Mouse (Mus musculus) embryonic facial prominence, embryonic 12.5 days (tissue): ENCODE measurements around the gene Tbc1d8. TPM values are rescaled to one million over a fixed set of nuclear protein-coding genes. Genes with fewer than 3 reads are reported as not detected.

ENCODE experiments used
- ATAC-seq: fragments of 200-750 bp; cut with Nextera tagmentation; 2 replicates; pipeline ENCODE4 v1.8.0; 2017; ENCODE audit not compliant: insufficient number of reproducible peaks, insufficient read depth, low FRiP score, low TSS enrichment
- H3K27ac ChIP-seq: fragments of 300-500 bp; sonication (generic); 2 replicates; pipeline ENCODE4 v1.5.1; 2016; ENCODE audit warnings: mild to moderate bottlenecking
- H3K27me3 ChIP-seq: fragments of 300-500 bp; sonication (generic); 2 replicates; pipeline ENCODE4 v1.6.1; 2016; ENCODE audit warnings: mild to moderate bottlenecking, moderate library complexity
- H3K36me3 ChIP-seq: fragments of 300-500 bp; sonication (generic); 2 replicates; pipeline ENCODE4 v1.6.1; 2016; ENCODE audit warnings: mild to moderate bottlenecking
- H3K4me1 ChIP-seq: fragments of 300-500 bp; sonication (generic); 2 replicates; pipeline ENCODE4 v1.6.1; 2016
- H3K4me2 ChIP-seq: fragments of 300-500 bp; sonication (generic); replicated peaks from 2 replicates; pipeline ENCODE4 v1.6.1; 2016; ENCODE audit warnings: mild to moderate bottlenecking, moderate library complexity
- H3K4me3 ChIP-seq: fragments of 300-500 bp; sonication (generic); 2 replicates; pipeline ENCODE4 v1.5.1; 2016; ENCODE audit warnings: mild to moderate bottlenecking
- H3K9ac ChIP-seq: fragments of 300-500 bp; sonication (generic); 2 replicates; pipeline ENCODE4 v1.6.1; 2016; ENCODE audit warnings: mild to moderate bottlenecking, moderate library complexity
- H3K9me3 ChIP-seq: fragments of 300-500 bp; sonication (generic); 2 replicates; pipeline ENCODE4 v1.6.1; 2016; ENCODE audit warnings: mild to moderate bottlenecking, moderate library complexity
- WGBS: fragments of 180-500 bp; shearing (Covaris S2); methylation state at CpG from one replicate; pipeline ENCODE4 v1.1.7; 2016; 5-methylcytosine and 5-hydroxymethylcytosine counted together
- polyA plus RNA-seq: library from polyadenylated mRNA; unstranded; fragments of >200 nt; fragmentation: Nextera tagmentation; extraction: Ambion mirVana; gene quantifications from 2 replicates; pipeline ENCODE4 v1.2.1, GENCODE M21; 2016

Tbc1d8 gene
- polyA plus RNA-seq, 1 experiment from 2014 or later: 9.4 TPM

- no peak overlapping the region for H3K4me3 ChIP-seq
- no peak overlapping the region for H3K4me2 ChIP-seq
- WGBS: 76% methylated on average over 6 of the region's 6 CpGs
- no peak for ATAC-seq
- H3K4me1 ChIP-seq: peaks cover 3% of the 10 kb centered on the region; the same call in 1 of the 2 replicates
- H3K9ac ChIP-seq: no peak overlapping the region
- no peak overlapping the region for H3K27ac ChIP-seq
- no peaks in the 10 kb centered on the region for H3K27me3 ChIP-seq
- H3K36me3 ChIP-seq: no peaks in the 10 kb centered on the region
- H3K9me3 ChIP-seq: no peaks in the 10 kb centered on the region
Observed at GRCm38 (mm10) chr1:39441686-39442085, 36.9 kb downstream of the Tbc1d8 start.

- no peak overlapping the region for H3K27ac ChIP-seq
- H3K27me3 ChIP-seq: no peaks in the 10 kb centered on the region
- no peak for ATAC-seq
- H3K4me3 ChIP-seq: no peak overlapping the region
- no peak overlapping the region for H3K9ac ChIP-seq
- H3K9me3 ChIP-seq: no peaks in the 10 kb centered on the region
- 80% methylated on average over 12 of the region's 12 CpGs for WGBS
- no peak overlapping the region for H3K4me2 ChIP-seq
- peaks cover 3% of the 10 kb centered on the region; the same call in 1 of the 2 replicates for H3K4me1 ChIP-seq
- H3K36me3 ChIP-seq: no peaks in the 10 kb centered on the region
Observed at GRCm38 (mm10) chr1:39439661-39440548, 38.6 kb downstream of the Tbc1d8 start.

GRCm38 (mm10) chr1:39438629-39439028 is 39.9 kb downstream of the Tbc1d8 start:
- no peak overlapping the region for H3K27ac ChIP-seq
- no peaks in the 10 kb centered on the region for H3K4me1 ChIP-seq
- no peak overlapping the region for H3K4me2 ChIP-seq
- H3K9me3 ChIP-seq: no peaks in the 10 kb centered on the region
- H3K36me3 ChIP-seq: no peaks in the 10 kb centered on the region
- ATAC-seq: no peak
- H3K27me3 ChIP-seq: no peaks in the 10 kb centered on the region
- H3K4me3 ChIP-seq: no peak overlapping the region
- no peak overlapping the region for H3K9ac ChIP-seq

GRCm38 (mm10) chr1:39434264-39434663 is 44.3 kb downstream of the Tbc1d8 start:
- H3K4me3 ChIP-seq: no peak overlapping the region
- no peak overlapping the region for H3K27ac ChIP-seq
- no peak for ATAC-seq
- no peaks in the 10 kb centered on the region for H3K4me1 ChIP-seq
- H3K36me3 ChIP-seq: no peaks in the 10 kb centered on the region
- WGBS: 76% methylated on average over 6 of the region's 6 CpGs
- H3K27me3 ChIP-seq: no peaks in the 10 kb centered on the region
- no peaks in the 10 kb centered on the region for H3K9me3 ChIP-seq
- H3K4me2 ChIP-seq: no peak overlapping the region
- no peak overlapping the region for H3K9ac ChIP-seq

GRCm38 (mm10) chr1:39430020-39430419 is 48.5 kb downstream of the Tbc1d8 start:
- Histone ChIP-seq H3K27ac (no peak overlapping the region), H3K27me3 (no peaks in the 10 kb centered on the region), H3K36me3 (no peaks in the 10 kb centered on the region), H3K9ac (no peak overlapping the region), H3K9me3 (no peaks in the 10 kb centered on the region), H3K4me2 (no peak overlapping the region), H3K4me1 (no peaks in the 10 kb centered on the region), H3K4me3 (no peak overlapping the region)
- ATAC-seq: no peak
- 77% methylated on average over 9 of the region's 9 CpGs for WGBS

GRCm38 (mm10) chr1:39429015-39429414 is 49.5 kb downstream of the Tbc1d8 start:
- Histone ChIP-seq H3K9me3 (no peaks in the 10 kb centered on the region), H3K4me2 (no peak overlapping the region), H3K9ac (no peak overlapping the region), H3K4me3 (no peak overlapping the region), H3K36me3 (no peaks in the 10 kb centered on the region), H3K27ac (no peak overlapping the region), H3K27me3 (no peaks in the 10 kb centered on the region), H3K4me1 (0 out of 2 replicates have a peak, but pooled peaks cover 4% of the 10 kb centered on the region)
- ATAC-seq: no peak
- 88% methylated on average over 5 of the region's 5 CpGs for WGBS

GRCm38 (mm10) chr1:39428280-39428679 is 50.3 kb downstream of the Tbc1d8 start:
- no peaks in the 10 kb centered on the region for H3K9me3 ChIP-seq
- no peak for ATAC-seq
- 0 out of 2 replicates have a peak, but pooled peaks cover 10% of the 10 kb centered on the region for H3K4me1 ChIP-seq
- no peaks in the 10 kb centered on the region for H3K36me3 ChIP-seq
- H3K4me2 ChIP-seq: no peak overlapping the region
- H3K27ac ChIP-seq: no peak overlapping the region
- H3K27me3 ChIP-seq: no peaks in the 10 kb centered on the region
- H3K9ac ChIP-seq: no peak overlapping the region
- H3K4me3 ChIP-seq: no peak overlapping the region
- 79% methylated on average over 4 of the region's 4 CpGs for WGBS

- Histone ChIP-seq H3K4me1 (0 out of 2 replicates have a peak, but pooled peaks cover 10% of the 10 kb centered on the region), H3K4me2 (no peak overlapping the region), H3K4me3 (no peak overlapping the region), H3K36me3 (no peaks in the 10 kb centered on the region), H3K27me3 (no peaks in the 10 kb centered on the region), H3K9ac (no peak overlapping the region), H3K9me3 (no peaks in the 10 kb centered on the region), H3K27ac (no peak overlapping the region)
- WGBS: 84% methylated on average over 9 of the region's 9 CpGs
- ATAC-seq: no peak
Observed at GRCm38 (mm10) chr1:39425497-39425896, 53.1 kb downstream of the Tbc1d8 start.

GRCm38 (mm10) chr1:39420987-39421386 is 57.6 kb downstream of the Tbc1d8 start:
- H3K9ac ChIP-seq: no peak overlapping the region
- H3K36me3 ChIP-seq: no peaks in the 10 kb centered on the region
- H3K4me3 ChIP-seq: no peak overlapping the region
- peaks cover 17% of the 10 kb centered on the region for H3K4me1 ChIP-seq
- H3K9me3 ChIP-seq: no peaks in the 10 kb centered on the region
- no peak overlapping the region for H3K27ac ChIP-seq
- H3K4me2 ChIP-seq: no peak overlapping the region
- WGBS: 92% methylated on average over 6 of the region's 6 CpGs
- no peak for ATAC-seq
- H3K27me3 ChIP-seq: no peaks in the 10 kb centered on the region

GRCm38 (mm10) chr1:39418852-39419251 is 59.7 kb downstream of the Tbc1d8 start:
- Histone ChIP-seq H3K9me3 (no peaks in the 10 kb centered on the region), H3K9ac (no peak overlapping the region), H3K36me3 (no peaks in the 10 kb centered on the region), H3K4me1 (peaks cover 12% of the 10 kb centered on the region), H3K4me2 (no peak overlapping the region), H3K27ac (no peak overlapping the region), H3K4me3 (no peak overlapping the region), H3K27me3 (no peaks in the 10 kb centered on the region)
- 77% methylated on average over 9 of the region's 9 CpGs for WGBS
- ATAC-seq: no peak

- Histone ChIP-seq H3K9ac (no peak overlapping the region), H3K27me3 (no peaks in the 10 kb centered on the region), H3K36me3 (no peaks in the 10 kb centered on the region), H3K4me1 (peaks cover 7% of the 10 kb centered on the region), H3K4me3 (no peak overlapping the region), H3K9me3 (no peaks in the 10 kb centered on the region), H3K4me2 (peak overlapping the region; percentile 19), H3K27ac (0 out of 2 replicates have a peak overlapping the region, but pooled peaks have one; percentile 36)
- WGBS: 10% methylated on average over 12 of the region's 12 CpGs
- no peak; the same call in 1 of the 2 replicates for ATAC-seq
Observed at GRCm38 (mm10) chr1:39417817-39418216, 60.7 kb downstream of the Tbc1d8 start.

- 73% methylated on average over 19 of the region's 19 CpGs for WGBS
- Histone ChIP-seq H3K4me1 (no peaks in the 10 kb centered on the region), H3K27ac (no peak overlapping the region)
Observed at GRCm38 (mm10) chr1:39410085-39410821, 68.3 kb downstream of the Tbc1d8 start.

More at GRCm38 (mm10) chr1:39410085-39410821, 68.3 kb downstream of the Tbc1d8 start:
- no peak for ATAC-seq
- no peak overlapping the region for H3K4me3 ChIP-seq
- no peaks in the 10 kb centered on the region for H3K9me3 ChIP-seq
- H3K36me3 ChIP-seq: no peaks in the 10 kb centered on the region
- H3K4me2 ChIP-seq: no peak overlapping the region
- H3K27me3 ChIP-seq: no peaks in the 10 kb centered on the region
- no peak overlapping the region for H3K9ac ChIP-seq
